Mouse (Mus musculus) megakaryocyte, embryonic 14.5 days (primary cell): ENCODE results near the gene Pgap1.

Experiments used
- FLI1 ChIP-seq: IDR thresholded peaks from 2 replicates; pipeline ENCODE4 v1.6.1; 2012; ENCODE audit warnings: low read length, inconsistent platforms, mixed read lengths
- GATA1 ChIP-seq: IDR thresholded peaks from 3 replicates; pipeline ENCODE4 v1.6.1; 2012; ENCODE audit warnings: mixed read lengths, low read length, inconsistent platforms, borderline replicate concordance

DNA sequence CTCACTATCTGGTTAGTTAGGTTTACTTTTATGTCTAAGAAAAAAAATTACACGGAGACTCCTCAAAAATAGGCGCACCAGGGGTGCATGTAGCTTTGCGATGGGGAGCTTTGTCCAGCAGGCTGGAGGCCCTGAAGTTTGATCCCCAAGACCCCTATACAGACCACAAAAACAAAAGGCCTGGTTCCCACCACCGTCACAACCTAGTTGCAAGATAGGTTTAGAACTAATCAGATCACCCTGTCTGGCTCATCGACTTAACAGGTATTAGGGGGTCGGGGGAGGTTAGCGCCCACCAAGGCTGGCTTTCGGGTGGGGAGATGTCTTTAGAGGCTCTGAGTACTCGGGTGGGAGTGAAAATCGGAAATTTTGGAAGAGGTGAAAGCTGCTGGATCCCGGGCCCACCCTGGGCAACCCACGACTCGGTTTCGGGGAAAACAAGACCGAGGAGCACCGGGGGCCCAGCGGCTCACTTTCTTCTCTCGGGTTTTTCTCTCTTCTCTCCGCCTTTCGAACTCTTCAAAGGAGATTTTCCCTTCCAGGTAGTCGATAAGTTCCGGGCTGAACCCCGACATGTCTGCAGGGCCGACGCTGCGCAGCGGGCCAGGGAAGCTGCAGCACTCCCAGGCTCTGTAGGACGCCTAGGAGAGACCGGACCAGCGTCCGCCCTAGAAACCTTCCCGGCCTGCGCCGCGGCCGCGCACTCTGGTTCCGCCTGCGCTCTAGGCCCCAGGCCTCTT is 119.0 kb downstream of the Pgap1 start, which contains the start of gene Gtf3c3:
- no peak for TF ChIP-seq GATA1
- TF ChIP-seq FLI1 = no peak
